Mouse (Mus musculus) bone marrow macrophage, adult 2 months (primary cell): ENCODE results near the gene Sp6. TPM values are rescaled to one million over a fixed set of nuclear protein-coding genes. Genes with fewer than 3 reads are reported as not detected.

Source experiments
- H3K27ac ChIP-seq: 2 replicates; pipeline ENCODE4 v1.5.1; 2012; ENCODE audit warnings: low read depth, low read length; ENCODE audit not compliant: insufficient read depth
- H3K4me1 ChIP-seq: 2 replicates; pipeline ENCODE4 v1.6.1; 2012; ENCODE audit warnings: low read length; ENCODE audit not compliant: control insufficient read depth, insufficient read depth
- H3K4me3 ChIP-seq: 2 replicates; pipeline ENCODE4 v1.5.1; 2012; ENCODE audit warnings: mild to moderate bottlenecking, low read length, moderate library complexity; ENCODE audit not compliant: insufficient read depth
- CTCF ChIP-seq: IDR thresholded peaks from 2 replicates; pipeline ENCODE4 v1.5.1; 2012; ENCODE audit warnings: low read depth, mild to moderate bottlenecking, low read length, moderate library complexity
- POLR2A ChIP-seq: IDR thresholded peaks from 2 replicates; pipeline ENCODE4 v1.6.1; 2012; ENCODE audit warnings: mild to moderate bottlenecking, low read depth, low read length, borderline replicate concordance
- polyA plus RNA-seq: library from polyadenylated mRNA; stranded (reverse); fragments of >200 nt; gene quantifications from 2 replicates; pipeline ENCODE4 v1.2.4, GENCODE M21; 2012; ENCODE audit not compliant: missing spikeins, insufficient read depth, insufficient read length

The Sp6 gene
- polyA plus RNA-seq, 1 experiment = 0.31 TPM

GRCm38 (mm10) chr11:96973426-96973964 is 39.7 kb upstream of the Sp6 start:
- Histone ChIP-seq H3K4me3 (no peak overlapping the region), H3K27ac (peak overlapping the region; percentile 24; the same call in 1 of the 2 replicates), H3K4me1 (peaks cover 72% of the 10 kb centered on the region)
- no peak for TF ChIP-seq POLR2A
- TF ChIP-seq CTCF = no peak

DNA sequence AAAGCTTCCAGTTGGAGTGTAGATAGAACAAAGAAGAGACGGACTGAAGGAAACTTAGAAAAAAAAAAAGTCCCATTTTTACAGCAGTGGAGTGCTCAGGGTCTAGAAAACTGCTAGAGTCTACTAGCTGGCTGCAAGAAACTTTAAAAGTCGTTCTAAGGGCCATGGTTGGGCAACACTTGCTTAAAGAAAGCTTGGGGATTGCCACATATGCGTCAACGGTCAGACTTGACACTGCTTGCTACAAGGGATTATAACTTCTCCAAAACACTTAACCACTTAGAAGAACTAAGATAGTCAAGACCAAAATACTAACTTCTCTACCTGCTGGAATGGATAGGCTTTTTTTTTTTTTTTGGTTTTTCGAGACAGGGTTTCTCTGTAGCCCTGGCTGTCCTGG is 38.4 kb upstream of the Sp6 start:
- Histone ChIP-seq H3K4me3 (peak overlapping the region; percentile 12; the same call in 1 of the 2 replicates), H3K27ac (peak overlapping the region; percentile 83), H3K4me1 (peaks cover 62% of the 10 kb centered on the region)
- TF ChIP-seq CTCF = no peak
- TF ChIP-seq POLR2A = no peak

- peak overlapping the region; percentile 98 for H3K4me3 ChIP-seq
- H3K27ac ChIP-seq = peak overlapping the region; percentile 83
- peaks cover 54% of the 10 kb centered on the region for H3K4me1 ChIP-seq
- TF ChIP-seq POLR2A (no peak), CTCF (no peak)
Measured at GRCm38 (mm10) chr11:96975511-96976378, 37.4 kb upstream of the Sp6 start.

- peak overlapping the region; percentile 98 for H3K4me3 ChIP-seq
- no peak for TF ChIP-seq CTCF
- no peak for TF ChIP-seq POLR2A
- H3K4me1 ChIP-seq = peaks cover 50% of the 10 kb centered on the region
- H3K27ac ChIP-seq = peak overlapping the region; percentile 83
Measured at GRCm38 (mm10) chr11:96976379-96976687, 36.9 kb upstream of the Sp6 start.

DNA sequence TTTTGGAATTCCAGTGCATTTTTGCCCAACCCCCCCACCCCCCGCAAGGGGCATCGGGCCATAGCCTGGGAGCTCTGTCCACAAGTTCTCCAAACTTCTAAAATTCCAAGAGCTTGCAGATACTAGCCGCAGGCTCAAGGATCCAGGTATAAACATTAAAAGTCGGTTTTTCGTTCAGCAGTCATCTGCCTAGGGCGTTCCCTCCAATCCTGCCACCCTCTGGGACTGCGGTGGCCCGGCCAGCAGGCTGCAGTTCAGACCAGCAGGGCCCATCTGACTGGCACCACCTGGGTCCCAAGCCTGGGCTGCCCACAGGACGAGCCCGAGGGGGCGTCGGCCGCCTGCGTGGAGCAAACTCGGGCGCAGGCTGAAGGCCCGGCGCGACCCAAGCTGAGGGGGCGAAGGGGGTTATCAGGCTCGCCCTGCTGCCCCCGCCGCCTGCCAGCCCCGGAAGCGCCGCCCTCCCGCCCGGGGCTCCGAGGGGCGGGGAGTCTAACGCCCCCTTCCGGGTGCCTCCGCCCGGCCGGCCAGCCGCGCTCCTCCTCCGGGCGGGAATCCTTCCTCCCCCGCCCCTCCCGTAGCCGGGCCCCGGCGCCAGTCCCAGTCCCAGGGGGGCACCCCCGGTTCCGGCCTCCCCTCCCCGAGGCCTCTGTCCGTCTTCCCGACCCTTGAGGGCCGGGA is 36.1 kb upstream of the Sp6 start:
- H3K4me1 ChIP-seq = peaks cover 44% of the 10 kb centered on the region
- peak overlapping the region; percentile 98 for H3K4me3 ChIP-seq
- peak overlapping the region; percentile 83 for H3K27ac ChIP-seq
- TF ChIP-seq POLR2A = no peak
- TF ChIP-seq CTCF = no peak

DNA sequence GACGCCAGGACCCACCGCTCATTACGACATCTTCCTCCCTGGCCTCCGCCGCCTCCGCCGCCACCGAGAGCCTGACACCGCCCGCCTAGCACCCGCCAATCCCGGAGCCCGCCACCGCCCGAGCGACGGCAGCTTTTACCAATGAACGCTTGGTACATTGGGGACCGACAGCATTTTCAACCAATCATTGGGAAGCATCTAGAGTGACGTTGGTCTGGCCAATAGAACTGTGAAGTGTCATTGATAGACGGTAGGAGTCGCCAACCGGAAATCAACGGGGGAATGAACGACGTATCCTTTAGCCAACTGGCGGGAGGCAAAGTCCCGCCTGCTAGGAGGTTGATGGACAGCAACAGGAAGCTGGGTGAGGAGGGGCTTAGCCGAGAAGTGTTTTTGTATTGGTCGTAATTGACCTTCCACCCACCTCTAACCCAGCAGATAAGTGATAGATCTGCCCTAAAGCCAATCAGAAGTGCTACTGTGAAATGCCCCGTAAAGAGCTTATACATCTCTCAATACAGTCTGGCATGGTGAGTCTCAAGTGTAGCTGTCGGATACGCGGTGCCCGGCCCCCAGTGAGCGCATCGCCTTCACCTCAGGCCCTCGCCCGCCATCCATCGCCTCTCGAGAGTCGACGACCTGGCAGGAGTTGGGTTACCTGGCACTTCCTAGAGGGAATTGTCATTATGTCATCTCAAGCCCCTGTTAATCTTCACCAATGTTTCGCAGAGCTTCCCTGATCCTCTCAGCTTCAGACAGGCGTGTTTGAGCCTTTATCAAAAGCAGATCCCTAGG is 35.4 kb upstream of the Sp6 start:
- Histone ChIP-seq H3K27ac (peak overlapping the region; percentile 83), H3K4me3 (peak overlapping the region; percentile 98), H3K4me1 (peaks cover 38% of the 10 kb centered on the region)
- TF ChIP-seq POLR2A = no peak
- TF ChIP-seq CTCF = no peak

DNA sequence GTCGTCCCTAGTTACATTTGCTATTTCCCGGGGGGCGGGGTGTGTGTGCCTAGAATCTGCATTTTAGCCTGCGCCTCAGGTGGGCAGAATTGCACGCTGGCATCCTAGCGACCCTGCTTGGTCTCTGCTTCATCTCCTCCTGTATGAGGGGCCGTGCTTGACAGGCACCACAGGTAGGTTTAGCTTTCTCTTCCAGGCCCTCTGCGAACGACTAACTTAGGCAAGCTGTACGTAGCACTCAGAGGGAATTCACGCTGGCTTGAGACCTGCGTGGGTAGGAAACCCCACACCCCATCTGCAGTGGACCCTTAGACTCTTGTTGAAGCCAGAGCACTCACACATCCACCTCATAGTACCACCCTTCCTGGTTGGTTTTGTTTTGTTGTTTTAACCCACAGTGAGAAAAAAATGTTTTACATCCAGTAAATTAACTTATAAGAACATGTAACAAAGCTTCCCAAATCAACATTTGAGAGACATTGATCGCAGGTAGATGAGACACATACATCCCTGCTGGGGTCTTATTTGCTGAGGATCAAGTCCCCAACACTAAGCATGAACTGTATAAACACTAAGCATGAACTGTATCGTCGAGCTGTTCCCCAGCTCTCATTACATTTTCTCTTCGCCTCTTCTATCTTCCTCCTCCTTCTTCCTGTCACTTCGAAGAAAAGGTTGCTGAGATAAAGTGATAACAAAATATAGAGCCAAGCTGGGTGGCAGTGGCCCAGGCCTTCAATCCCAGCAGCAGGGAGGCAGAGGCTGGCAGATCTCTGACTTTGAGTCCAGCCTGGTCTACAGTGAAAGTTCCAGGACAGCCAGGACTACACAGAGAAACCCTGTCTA is 34.6 kb upstream of the Sp6 start:
- peaks cover 30% of the 10 kb centered on the region for H3K4me1 ChIP-seq
- TF ChIP-seq POLR2A (no peak), CTCF (no peak)
- H3K4me3 ChIP-seq = peak overlapping the region; percentile 67
- peak overlapping the region; percentile 21; the same call in 1 of the 2 replicates for H3K27ac ChIP-seq

DNA sequence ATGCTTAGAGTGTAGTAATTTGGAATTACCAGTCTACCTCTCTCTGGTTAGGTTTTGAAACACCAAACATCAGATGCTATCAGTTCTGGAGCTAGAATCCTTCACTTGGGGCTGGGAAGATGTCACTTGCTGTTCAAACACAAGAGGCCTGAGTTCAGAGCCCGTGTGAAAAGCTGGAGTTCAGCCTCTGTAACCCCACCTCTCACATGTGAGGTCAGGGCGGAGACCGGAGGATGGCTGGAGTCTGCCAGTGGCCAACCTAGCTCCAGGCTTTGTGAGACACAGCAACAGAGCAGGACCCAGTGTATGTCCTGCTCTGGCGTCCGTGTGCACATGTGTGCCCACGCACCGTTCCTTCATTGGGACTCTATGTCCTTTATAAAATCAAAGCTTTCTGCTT is 33.9 kb upstream of the Sp6 start:
- H3K4me1 ChIP-seq = peaks cover 23% of the 10 kb centered on the region
- no peak overlapping the region for H3K4me3 ChIP-seq
- no peak overlapping the region for H3K27ac ChIP-seq
- no peak for TF ChIP-seq CTCF
- TF ChIP-seq POLR2A = no peak

DNA sequence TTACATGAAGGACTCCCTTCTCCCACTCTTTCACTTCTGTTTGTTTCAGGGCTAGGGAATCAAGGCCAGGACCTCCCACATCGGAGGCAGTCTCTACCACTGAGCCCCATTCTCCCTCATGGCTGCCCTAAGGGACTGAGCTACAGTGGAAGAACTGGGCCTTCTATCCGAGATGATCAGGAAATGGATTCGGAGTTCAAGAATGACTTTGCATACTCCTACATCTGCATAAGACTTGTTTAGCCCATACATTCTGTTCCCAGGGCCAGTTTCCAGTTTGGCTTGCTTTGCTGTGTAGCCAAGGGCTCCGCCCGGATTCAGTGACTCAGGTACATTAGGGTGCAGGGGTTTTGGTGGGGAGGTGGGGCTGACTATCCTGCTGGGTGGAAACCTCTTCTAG is 33.2 kb upstream of the Sp6 start:
- Histone ChIP-seq H3K4me1 (peaks cover 19% of the 10 kb centered on the region), H3K4me3 (no peak overlapping the region), H3K27ac (no peak overlapping the region)
- TF ChIP-seq POLR2A (no peak), CTCF (no peak)
